Mouse (Mus musculus): ENCODE data around the gene Gzmf.

- TF ChIP-seq POLR2A (IDR thresholded peaks at IDR 0.05; ENCODE audit: control insufficient read depth, extremely low read depth, insufficient read depth, low read length, poor library complexity) (no peak), CTCF (IDR thresholded peaks at IDR 0.05; ENCODE audit: borderline replicate concordance, control insufficient read depth, extremely low read depth, insufficient read depth, low read length, poor library complexity) (no peak)
These were observed 24.3 kb downstream of the Gzmf start for GRCm38 (mm10) chr14:56186946-56187345.

Measured in thymus, adult 2 months (tissue).